Mouse (Mus musculus) hematopoietic stem cell, adult 5-6 weeks (primary cell): ENCODE data around the gene Perm1. TPM values are rescaled to one million over a fixed set of nuclear protein-coding genes. Genes with fewer than 3 reads are reported as not detected.
A peak's percentile ranks its signal among the peaks of the same experiment; 100 is the strongest.

Source experiments
- ATAC-seq, 2 experiments: fragments of 125-278 bp in 1 of 2; replicated peaks in 1 of 2; 2 replicates each; pipeline ENCODE4 v1.8.0; 2016 to 2017; ENCODE audit warnings: inconsistent platforms in 2 of 2, mild to moderate bottlenecking in 2 of 2, moderate number of reproducible peaks in 2 of 2, low read depth in 1 of 2, moderate TSS enrichment in 1 of 2; ENCODE audit not compliant: low FRiP score in 2 of 2, poor library complexity in 2 of 2, severe bottlenecking in 2 of 2, insufficient read depth in 1 of 2, low TSS enrichment in 1 of 2
- total RNA-seq: library from RNA; stranded (forward); fragments of 172-1452, 232-1000 nt; gene quantifications from 2 replicates; pipeline ENCODE4 v1.2.3, GENCODE M21; 2017

Perm1 gene
- total RNA-seq, 1 experiment from 2014 or later = not detected

DNA sequence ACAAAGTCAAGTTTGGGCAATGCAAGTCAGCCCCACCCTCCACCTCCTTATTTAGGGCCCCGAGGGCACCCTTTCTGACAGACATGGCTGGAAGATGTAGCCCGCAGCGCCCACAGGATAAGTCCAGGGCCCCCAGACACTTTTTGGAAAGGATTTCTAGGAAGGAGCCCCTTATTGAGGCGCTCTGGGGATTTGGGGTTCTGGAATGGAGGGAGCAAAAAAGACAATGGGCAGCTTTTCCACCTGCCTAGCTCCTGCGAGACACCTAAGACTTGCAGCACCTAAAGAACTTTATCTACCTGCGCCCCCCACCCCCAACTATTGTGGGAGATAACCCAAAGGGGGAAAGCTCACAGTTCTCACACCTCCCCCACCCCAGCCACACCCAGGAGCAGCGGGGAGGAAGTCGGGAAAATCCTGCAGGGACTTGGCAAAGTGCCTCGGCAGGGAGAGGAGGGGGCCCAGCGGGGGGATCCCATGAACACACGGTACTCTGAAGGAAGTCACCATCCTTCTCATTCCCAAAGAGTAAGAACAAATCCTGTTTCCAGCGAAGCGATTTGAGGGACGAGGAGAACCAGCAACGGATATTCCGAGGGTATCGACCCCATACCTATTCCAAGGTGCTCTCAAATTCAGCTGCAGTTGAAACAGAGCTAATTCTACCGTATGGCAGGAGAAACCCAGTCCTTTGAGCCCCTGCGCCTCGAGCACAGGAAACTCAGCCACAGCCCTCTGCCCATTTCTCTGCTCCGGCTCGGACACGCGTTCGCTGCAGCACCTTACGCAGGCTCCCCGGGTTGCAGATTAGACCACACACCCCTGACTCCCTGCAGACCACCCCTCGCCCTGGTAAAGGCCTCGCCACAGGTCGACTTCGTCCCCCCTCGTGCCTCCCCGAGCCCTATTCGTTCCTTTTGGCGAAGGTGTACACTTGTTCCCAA, 19.5 kb upstream of the Perm1 start:
- no peak for ATAC-seq

DNA sequence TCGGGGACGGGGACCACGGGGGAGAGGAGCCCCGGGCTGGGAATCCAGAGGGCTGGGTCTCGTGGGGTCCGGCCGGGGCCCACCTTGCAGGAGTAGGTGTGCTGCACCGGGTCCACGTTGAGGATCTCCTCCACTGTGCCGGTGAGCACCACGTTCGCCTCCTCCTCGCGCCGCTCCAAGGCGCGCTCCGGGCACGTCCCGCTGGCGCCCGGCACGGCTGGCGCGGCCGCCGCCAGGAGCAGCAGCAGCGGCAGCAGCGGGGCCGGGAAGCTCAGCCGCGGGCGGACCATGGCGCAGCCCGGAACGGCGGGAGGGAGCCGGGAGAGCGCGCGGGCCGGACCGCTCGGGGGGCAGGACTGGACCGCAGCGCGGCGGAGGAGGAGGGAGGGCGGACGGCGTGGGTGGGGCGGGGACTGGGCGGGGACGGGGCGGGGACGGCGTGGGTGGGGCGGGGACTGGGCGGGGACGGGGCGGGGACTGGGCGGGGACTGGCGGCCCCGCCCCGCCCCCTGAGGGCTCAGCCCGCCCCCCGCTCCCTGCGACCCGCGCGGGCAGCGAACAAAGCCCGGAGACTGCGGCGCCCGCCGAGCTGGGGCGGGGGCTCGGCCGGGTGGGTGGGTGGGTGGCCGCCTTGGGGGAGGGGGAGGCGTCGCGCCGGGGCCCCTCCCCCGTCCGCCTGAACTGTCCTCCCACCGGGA, 18.4 kb upstream of the Perm1 start, which contains the start of gene Agrn:
Gene Agrn (minus strand): TSS at position 358 of the 698 bp plus-strand sequence.
- ATAC-seq = peak; percentile 35 to 43; a peak in 1 of 4 replicates

DNA sequence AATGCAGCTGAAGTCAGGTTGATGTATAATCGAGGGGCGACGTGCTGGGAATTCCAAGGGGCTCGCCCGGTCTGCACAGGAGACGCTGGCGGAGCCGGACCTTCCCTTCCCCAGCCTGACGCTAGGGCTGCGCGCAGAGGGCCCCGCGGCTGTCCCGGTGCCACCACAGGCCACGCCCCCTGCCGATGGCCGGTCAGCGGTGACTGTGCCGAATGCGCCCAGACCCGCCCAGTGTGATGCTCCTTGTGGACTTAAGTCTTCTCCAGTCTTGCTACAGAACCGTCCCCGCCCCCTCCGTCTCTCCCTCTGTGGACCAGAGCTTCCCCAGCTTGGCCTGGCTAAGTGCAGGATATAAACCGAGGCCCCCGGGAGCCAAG, 17.9 kb upstream of the Perm1 start:
- peak; percentile 74 to 75 for ATAC-seq

DNA sequence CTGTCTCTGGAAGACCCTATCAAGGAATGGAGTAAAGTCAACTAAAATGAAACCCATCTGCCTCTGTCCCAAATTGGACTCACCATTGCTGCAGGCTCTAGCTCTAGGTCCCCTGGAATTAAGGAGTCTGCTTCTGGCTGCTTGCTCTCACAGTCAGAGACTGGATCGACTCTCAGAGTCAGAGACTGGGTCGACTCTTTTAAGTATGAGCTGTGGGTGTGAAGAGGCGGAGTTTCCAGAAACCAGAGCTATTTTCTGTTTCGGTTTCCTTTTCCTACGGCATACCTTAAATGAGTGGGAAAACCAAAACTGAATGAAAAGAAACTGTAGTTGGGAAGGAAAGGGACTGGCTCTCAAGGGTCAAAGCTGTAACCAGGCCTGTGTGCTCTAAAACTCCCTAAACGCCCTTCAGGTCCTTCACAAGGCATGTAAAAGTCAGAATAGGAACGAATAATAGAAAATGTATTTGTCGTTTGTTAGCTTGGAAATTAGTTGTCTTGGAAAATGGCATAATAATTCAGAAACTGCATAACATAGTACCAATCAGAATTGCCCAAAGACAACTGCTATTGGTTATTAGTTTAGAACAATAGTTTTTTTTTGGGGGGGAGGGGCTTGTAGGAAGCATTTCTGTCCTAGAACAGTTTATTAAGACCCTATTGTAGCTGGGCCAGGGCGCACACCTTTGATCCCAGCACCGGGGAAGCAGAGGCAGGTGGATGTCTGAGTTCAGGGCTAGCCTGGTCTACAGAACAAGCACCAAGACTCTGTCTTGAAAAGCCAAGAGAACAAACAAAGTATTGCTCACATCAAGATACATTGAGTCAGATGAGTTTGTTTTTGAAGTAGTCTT, 14.8 kb upstream of the Perm1 start, which contains the start of gene Isg15:
Gene Isg15 (minus strand): TSS at position 196 of the 853 bp plus-strand sequence.
- 0 out of 4 replicates have a peak, but pooled peaks have one; percentile 20 to 22 for ATAC-seq

DNA sequence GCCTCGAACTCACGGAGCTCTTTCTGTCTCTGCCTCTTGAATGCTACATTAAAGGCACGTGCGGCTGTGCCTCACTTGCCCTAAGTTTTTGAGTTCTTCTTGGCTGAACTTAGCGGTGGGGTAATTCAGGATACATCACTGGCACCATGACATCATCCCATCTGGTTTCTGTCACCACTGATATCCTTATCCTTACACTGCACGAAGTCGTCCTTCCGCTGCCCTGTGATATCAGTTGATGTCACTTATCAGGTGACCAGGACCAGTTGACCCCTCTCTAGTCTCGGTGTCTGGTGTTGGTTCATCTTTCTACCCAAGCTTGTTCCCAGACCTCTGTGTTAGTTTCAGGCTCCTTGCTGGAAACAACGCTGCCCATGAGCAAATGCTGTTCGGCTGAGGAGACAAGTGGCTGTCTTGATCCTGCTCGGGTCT, 13.2 kb upstream of the Perm1 start:
- no peak for ATAC-seq

DNA sequence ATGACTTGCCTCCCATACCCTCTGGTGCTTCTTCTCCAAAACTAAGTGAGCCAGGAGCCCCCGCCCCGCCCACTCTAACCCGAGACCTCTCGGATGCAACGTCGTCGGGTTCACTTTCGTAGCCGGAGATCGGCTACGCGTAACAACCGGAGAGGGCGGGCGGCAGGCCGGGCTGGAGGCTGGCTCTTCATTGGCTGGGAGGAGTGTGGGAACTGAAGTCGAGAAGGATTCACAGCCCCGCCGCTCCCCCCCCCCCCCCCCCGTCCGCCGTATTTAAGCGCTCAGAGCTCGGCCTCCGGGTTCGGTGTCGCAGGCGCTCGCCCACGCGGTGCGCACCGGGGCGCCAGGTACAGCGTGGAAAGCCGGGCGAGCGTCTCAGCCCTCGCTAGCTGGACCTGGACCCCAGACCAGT, 12.7 kb upstream of the Perm1 start, which contains the start of gene AW011738:
Gene AW011738 (plus strand): TSS at position 304 of the 412 bp plus-strand sequence.
- ATAC-seq = peak; percentile 79 to 84

DNA sequence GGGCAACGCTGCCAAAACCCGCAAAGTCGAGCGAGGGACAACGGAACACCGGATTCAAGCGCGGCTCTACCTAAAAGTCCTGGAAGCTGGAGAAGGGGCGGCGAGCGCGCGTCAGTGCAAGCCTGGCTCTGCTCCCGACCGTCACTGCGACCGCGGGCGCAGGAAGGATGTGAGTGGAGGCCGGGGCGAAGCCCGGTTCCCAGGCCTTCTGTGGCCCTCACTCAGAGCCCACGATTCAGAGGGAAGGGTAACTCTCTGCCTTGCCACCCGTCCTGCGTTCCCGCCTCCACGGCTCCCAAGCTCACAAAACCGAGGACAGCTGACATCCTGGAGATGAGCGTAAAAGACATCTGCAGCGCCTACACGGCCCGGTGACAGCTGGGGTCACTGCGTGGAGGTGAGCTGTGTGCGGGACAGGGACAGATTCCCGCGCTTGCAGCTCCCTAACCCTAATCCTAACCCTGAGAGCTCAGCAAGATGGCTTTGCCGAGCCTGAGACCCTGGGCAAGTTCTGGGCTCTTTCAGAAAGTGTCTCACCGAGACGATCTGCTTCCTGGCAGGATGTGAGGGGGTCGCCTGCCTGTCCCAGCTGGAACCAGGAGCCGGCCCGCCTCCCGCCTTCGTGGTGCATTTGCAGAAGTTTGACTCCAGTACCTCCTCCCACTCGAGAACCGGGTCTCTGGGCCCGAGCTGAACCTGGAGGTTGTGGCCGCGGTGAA, 12.1 kb upstream of the Perm1 start:
- ATAC-seq = peak; percentile 42 to 48; a peak in 3 of 4 replicates

DNA sequence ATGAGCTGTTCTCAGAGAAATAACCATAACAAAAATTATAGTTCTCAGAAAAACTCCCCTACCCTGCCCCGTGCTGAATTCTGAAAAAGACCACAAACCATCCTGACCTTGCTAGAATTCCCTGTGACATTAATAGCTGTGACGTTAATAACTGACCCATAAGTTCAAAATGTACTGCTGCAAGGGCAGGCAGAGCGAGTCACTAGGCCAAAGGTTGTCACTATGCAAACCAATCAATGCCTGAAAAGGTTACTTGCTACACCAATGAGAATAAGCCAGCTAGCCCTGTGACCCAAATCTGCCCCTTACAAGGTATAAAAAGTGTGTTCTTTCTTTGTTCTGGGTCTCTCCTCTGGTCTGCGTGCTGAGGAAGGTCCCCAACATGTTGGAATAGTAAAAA, 6.8 kb upstream of the Perm1 start:
- ATAC-seq = no peak

DNA sequence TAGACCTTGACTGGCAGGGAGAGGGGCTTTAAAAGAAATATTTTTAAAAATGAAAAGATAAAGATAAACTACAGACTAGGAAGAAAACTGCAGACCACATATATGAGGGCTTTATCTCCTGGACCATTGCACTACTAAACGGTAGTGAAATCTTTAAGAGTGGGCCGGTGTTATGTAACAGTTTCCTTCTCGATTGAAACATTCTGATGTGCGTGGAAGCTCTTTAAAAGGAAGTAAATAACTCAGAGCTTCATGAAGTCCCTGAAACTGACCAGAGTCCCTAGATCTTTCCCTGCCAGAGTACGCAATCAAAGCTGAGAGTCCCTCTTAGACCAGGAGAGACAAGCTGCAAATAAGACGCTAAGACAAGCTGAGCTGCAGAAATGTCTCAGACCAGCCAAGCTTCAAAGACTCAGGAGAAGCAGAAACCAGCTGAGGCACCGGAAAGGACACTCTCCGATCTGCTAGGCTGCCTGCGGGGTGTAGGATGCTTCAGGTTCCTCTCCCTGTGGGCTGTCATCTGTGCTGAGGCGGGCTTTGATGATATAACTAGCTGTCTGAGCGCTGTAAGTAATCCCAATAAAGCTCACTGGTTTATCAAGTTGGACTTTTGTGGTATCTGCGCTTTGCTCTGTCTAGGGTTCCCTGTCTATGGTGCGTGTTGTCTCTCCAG, 5.6 kb upstream of the Perm1 start:
- peak in 1 of 2 experiments; percentile 42; a peak in 1 of 4 replicates for ATAC-seq

DNA sequence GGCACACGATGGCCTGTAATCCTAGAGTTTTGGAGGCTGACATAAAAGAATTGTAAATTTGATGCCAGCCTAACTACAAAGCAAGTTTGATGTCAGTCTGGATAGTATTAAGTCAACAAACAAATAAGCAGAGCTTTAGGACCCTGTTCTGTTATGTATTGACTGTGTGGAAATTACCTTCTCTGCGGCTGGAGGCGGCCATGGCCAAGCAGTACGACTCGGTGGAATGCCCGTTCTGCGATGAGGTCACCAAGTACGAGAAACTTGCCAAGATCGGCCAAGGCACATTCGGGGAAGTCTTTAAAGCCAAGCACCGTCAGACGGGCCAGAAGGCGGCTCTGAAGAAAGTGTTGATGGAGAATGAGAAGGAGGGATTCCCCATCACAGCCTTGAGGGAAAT, 2.5 kb upstream of the Perm1 start:
- ATAC-seq = no peak

DNA sequence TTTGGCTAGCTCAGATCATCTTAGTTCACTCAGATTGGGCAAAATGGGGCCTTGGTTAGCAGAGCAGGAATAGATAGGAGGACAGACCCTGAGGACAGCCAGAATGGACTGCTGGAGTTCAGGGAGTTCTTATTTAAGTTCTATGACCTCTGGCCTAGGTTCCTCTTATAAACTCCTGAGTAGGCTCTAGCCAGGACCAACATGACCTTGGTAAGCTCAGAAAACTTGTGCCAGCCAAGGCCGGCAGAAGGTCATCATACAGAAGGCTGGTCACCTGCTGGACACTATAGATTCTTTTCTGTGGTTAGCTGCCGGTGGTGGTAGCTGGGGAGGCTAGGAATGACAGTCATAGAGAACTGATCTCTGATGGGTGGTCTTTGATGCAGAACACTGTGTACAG, 528 bp downstream of the Perm1 start:
- no peak for ATAC-seq

DNA sequence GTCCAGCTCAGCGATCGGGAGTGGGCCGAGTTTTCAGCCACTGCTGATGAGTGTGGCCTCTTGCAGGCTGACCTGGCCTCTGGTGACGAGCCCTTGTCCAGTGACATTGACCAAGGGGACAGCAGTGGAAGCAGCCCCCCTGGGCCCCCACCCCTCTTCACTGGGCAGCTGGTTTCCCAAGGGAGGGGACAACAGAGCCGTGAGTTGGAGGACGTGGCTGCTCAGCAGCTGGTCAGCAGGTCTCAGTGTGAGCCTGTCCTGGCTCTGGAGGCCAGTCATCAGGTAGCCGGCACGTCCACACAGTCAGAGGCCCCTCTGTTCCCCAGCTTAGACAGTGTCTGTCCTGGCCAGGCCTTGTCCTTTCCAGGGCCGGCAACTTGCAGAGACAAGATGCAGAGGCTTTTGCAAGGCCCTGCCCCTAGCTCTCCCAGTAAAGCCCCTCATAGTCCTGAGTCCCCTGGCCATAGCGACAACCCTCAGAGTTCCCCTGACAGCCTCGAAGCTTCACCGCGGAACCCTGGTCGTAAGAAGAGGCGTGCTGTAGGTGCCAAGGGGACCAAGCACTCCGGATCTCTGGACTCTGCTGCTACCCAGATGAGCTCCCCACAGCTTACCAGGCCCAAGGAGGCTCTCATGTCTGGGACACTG, 1.5 kb downstream of the Perm1 start:
- ATAC-seq = no peak

DNA sequence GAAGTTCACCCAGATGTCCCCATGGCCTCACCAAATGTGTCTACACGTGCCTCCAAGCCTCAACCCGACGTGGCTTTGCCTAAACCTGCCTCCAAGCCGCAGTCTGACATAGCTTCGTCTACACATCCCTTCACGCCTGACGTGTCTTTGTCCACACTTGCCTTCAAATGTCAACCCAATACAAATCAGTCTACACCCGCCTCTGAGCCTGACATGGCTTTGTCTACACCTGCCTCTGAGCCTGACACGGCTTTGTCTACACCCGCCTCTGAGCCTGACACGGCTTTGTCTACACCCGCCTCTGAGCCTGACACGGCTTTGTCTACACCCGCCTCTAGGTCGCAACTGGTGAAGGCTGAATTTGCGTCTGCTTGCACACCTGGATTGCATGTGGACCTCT, 2.2 kb downstream of the Perm1 start:
- no peak for ATAC-seq

DNA sequence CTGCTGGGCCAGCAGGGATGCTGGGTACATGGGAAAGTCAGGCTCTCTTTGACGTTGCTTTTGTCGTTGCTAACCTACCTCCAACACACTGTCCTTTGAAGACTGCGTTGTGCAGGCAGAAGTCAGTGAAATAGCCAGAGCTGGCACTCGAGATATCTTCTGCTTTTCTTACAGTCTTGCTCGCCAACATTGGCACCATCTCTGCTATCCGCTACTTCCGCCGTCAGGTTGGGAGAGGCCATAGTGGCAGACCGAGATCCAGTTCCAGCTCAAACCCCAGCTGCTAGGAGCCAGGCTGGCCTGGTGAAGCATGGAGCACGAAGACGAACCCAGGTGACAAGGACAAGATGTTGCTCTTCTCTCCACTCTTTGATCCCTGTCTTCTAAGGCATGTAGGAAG, 4.3 kb downstream of the Perm1 start:
- no peak for ATAC-seq

DNA sequence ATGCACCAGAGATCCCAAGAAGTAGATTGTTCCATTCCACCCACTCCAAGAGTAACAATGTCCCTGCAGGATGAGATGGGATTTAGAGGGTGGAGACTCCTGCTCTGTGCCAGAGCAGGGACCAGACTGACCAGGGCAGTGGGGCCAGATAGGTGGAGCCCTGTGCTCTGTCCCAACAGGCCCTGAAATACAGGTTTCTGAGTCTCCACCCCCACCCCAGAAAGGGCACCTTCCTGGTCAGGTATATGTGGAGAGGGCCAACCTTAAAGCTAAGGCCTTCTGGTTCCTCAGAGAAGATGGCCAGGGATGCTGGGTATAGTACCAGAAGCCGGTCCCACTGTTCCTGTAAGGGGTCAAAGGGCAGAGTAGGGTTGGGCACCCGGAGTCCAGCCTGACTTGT, 8.6 kb downstream of the Perm1 start:
- no peak for ATAC-seq
